Mouse (Mus musculus) ES-CJ7 (cell line): ENCODE results near the gene Kcnn3.

ENCODE experiments used
- DNase-seq: peaks from one replicate; pipeline ENCODE4 v3.0.0; 2011; ENCODE audit warnings: low read depth, low spot score

Gene Kcnn3

DNA sequence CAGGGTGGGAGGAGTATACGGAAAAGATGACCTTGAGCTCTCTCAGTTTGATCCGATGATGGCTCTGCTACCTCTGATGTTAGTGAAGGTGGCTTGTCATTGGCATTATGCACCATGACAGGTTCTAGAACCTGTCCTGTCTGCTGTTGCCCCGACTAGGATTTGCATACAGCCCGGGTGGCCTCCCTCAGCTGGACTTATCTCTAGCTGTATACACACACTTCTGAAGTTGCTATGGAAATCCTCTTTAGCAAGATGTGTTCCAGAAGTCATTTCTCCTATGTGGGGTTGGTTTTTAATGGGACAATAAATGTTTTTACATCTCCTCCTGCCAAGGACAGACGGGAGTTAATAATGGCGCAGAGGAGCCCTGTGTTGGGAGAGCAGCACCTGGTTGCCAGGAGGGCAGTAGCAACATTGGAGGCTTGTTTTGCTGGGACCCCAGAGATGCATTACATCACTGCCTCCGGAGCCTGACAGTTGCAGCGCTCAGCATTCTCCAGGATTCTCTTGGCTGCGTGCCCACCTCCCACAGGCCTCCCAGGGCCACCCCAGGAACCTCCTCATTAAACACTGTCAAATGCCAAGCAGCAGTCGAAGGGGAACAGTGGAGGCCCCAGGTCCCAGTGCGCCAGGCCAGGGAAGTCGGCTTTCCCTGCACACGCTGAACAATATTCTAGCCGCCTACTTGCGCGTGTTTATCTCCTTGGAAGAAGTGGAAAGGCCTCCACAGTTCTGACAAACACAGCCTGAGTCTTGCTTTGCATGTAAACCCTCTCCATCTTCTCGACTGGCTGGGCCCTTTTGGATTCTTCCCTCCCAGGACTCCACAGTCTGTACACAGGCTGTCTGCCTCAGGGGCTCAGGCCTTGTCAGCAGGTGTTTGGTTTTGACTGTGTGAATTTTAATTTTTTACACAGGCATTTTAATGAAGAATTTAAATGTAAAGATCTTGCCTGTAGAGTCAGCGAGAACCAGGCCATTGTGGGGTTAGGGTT, 93.9 kb downstream of the Kcnn3 start:
- DNase-seq, result no peak

DNA sequence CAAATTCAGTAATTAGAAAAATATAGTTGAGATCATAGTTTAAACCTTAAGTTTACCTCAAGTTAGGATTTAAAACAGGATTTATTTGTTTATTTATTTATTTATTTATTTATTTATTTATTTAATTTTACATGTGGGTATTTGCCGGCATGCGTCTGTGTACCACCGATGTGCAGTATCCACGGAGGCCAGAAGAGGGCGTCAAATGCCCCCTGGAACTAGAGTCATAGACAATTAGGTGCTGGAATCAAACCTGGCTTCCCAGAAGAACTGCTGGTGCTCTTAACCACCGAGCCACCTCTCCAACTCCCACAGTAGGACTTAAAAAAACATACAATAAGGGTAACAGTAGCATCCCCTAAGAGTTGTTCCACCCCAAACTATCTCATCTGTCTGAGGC, 96.9 kb downstream of the Kcnn3 start:
- DNase-seq, result peak; percentile 63

DNA sequence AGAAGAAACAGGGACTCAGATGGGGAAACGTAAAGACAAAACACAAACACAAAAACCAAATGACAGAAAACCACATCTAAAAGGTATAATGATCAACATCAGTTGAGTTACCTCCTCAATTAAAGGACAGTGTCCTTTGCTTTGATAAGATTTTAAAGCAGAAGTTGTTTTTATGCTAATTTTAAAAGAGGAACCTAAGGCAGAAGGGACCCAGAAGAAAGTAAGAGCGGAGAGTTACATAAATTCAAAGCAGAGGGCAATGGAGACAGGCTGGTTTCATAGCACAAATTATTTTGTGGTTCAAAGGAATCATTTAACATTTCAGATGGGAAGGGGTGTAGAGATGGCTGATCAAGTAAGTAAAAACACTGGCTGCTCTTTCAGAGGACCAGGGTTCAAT, 97.4 kb downstream of the Kcnn3 start:
- no peak for DNase-seq

DNA sequence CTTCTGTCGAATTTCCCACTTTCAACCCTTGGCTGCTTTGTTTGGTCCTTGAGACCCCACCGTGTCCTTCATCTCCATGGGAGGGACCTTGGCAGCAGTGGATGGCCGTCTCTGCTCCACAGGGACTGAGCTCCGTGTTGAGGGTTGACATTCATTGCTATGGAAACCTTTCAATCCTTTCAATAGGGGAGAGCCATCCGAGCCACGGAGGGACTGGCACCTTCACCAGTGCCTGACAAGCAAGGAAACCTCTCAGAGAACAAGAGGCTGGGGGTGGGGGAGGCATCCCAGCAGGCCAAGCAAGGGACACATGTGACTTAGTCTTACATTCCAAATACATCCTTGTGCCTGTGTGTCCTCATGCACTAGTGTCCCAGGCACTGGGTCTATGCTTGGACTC, 102.9 kb downstream of the Kcnn3 start:
- DNase-seq, result no peak

DNA sequence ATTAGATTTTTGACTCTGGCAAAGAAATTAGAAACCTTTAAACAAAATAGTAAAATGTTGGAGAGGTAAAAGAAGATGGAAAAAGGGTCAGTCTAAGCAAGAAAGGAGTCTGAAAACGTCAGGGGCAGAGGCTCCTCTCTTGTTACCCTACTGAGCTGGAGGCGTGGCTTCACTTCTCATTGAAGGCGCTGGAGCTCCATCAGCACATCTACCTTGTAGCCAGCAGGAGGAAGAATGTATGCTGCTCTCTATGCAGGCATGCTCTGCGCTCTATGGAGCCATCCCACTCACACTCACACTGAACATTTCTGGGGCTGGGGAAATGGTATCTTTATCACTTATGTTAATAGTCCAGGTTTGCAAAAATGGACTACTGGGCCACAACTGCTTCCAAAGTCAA, 103.6 kb downstream of the Kcnn3 start:
- peak; percentile 68 for DNase-seq

DNA sequence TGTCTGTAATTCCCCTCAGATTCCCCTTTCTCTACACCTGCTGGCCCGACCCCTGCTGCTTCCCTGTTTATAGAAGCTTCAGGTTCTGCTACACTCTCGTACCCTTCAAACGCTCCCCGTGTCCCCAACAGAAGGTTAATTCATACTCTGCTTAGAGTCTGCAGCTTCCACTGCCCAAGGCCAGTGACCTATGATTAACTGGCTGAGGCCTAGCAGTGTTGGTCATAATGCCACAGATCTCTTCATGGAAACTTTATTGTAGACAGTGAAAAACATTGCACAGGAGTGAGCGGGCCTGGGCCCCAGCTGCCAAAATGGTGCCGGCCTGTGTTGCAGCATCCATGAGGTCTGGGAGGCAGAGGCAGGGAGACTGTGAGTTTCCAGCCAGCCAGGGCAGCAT, 104.0 kb downstream of the Kcnn3 start:
- DNase-seq, result no peak

DNA sequence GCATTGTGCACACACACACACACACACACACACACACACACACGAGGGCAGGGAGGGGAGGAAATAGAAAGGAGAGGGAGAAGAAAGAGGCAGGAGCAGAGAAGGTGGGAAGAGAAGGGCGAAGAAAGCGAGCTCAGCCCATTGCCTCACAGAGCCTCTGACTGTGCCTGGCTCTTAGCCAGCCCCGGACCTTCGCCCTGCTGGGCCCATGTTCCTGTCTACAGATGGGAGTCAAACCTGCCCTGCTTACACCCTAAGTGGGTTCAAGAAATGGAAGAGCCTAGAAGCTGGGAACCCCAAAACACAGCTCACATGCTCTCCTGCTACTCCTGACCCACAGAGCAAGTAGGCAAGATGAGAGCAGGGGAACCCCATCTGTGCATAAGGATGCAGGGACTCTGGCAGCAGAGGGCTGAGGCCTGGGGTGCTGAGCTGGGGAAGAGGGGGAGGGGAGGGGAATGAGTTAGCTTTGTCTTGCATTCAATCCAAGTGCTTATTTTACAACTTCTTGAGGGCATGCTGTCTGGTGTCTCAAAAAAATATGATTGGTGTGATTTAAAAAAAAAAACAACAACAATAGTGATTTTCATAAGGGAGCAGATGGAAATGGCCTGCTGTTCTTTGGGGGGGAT, 105.0 kb downstream of the Kcnn3 start:
- DNase-seq, result no peak

DNA sequence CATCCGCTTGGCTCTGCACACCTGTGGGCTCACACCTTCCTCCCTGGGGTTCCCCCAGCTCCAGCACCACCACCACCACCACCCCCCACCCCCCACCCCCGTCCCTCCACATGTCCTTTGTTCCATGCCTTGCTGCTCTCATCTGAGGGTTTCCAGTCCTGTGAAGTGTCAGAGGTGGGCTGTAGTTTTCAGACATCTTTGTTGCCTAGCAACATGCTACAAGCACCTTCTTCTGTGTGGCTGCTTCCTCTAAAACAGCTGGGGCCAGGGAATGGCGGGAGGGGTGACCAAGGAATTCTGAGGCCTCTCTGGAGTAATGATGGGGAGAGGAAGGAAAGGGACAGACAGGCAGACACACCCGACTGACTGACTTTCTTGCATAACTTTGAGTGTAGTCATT, 106.6 kb downstream of the Kcnn3 start:
- no peak for DNase-seq

DNA sequence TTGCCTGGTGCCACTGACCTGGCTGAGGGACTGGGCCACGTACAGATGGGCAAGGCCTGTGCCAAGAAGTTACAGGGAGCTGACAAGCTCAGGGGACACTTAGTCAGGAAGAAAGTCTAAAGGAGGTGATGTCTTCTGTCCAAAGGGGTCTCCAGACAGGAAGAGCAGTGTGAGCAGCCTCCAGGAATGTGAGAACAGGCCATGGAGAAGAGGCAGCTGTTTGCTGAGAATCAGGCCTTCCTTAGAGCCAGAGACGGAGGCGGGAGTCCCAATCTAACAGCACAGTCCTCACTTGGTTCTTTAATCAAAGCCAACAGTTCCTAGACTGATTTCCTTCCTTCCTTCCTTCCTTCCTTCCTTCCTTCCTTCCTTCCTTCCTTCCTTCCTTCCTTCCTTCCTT, 109.8 kb downstream of the Kcnn3 start:
- no peak for DNase-seq

DNA sequence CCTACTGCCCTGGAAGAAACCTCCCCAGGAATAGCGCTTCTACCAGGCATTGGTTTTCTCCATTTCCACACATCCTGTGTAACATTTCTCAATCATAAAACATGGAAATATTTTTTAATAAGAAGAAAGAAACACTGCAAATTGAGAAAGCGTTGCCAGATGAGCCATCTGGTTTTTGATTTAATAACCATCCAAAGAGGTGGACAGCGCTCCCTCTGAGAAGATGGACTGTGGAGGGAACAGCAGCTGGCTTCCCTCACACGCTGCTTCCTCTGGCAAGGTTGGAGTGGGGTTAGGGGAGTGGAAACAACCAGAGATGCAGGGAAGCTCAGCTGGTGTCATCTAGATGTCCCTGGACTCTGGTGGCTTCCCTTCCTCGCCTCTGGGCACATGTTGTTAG, 111.8 kb downstream of the Kcnn3 start:
- DNase-seq, result no peak

DNA sequence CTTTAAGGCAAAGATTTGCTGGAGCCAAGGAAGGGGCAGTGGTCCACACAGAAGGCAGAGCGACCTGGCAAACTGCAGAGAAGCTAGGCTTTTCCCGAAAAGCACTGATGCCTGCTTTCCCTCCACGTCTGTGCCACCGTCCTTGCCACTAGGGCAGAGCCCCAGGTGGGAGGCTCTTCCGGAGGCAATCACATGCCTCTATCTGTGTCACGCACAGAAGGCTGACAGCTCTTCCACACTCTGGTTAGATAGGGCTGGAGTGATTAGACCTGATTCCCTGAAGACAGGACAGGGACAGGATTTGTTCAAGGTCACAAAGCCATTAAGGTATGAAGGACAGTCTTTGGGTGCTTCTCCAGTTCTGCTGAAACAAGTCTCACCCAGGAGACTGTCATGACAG, 113.6 kb downstream of the Kcnn3 start:
- no peak for DNase-seq

DNA sequence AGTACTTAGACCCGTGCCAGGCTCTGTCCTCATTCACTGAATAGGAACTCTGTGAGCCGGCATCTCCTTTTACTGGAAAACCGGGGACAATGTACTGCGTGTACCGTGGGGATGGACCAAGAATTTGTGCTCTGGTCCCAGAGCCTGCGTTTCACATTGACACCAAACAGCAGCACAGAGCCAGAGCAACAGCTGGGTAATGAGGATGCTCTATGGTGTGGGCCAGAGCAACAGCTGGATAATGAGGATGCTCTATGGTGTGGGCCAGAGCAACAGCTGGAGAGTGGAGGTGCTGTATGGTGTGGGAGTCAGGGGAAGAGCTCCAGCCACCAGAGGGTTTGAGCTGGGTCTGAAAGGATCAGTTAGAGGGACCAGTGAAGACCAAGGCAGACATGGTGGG, 114.0 kb downstream of the Kcnn3 start:
- DNase-seq, result no peak

DNA sequence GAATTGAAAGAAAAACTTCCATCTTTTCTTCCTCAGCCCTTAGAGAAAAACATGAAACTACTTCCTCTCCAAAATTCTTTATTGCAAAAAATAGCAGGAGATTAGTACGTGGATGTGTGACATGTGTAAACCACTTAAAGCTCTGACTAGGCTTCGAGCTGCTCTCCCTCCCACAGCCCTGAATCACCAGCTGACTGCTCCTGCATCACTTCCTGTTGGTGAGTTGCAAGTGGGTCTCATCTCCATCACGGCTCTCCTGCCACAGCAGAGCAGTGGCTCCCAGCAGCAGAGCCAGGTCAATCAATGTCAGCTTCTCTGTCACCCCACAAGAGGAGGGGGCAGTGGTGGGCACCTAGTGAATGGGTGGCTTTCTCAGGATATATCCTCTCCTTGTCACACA, 120.8 kb downstream of the Kcnn3 start:
- no peak for DNase-seq

DNA sequence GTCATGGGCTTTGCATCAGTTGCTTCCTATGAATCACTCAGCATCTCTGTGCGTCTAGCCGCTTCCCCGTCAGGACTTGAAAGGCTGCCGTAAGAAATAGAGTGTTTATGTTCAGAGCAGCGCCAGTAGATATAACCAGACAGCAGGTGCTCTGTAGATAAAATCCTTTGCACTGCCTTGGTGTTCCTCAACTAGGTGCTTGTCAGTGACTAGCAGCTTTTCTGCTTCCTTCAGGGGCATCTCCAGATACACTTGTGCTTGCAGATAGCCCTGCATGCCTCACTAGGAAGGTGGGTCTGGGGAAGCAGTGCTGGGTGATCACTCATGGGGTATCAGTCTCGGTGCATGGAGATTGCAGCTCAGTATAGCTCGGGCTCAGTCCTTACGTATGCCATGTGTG, 123.4 kb downstream of the Kcnn3 start:
- no peak for DNase-seq

DNA sequence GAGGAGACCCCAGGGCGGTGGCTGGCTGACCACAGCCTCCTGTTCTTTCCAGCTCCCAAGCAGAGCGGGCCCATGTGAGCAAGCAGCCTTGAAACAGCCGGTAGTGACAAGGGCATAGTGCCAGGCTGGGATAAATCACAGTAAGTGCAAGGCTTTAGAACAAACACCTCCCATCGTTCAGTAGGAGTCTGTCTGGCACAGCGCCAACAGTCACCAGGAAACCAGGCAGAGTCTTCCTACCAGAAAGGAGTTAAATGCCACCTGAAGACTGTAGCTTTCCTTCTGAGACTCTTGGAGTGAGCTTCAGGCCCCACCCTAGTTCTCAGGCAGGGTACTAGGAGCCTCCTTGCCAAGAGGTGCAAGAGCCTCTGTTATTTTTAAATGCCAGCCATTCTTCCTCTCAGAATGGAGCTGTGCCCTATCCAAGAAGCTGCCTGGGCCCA, 126.9 kb downstream of the Kcnn3 start:
- peak; percentile 26 for DNase-seq

DNA sequence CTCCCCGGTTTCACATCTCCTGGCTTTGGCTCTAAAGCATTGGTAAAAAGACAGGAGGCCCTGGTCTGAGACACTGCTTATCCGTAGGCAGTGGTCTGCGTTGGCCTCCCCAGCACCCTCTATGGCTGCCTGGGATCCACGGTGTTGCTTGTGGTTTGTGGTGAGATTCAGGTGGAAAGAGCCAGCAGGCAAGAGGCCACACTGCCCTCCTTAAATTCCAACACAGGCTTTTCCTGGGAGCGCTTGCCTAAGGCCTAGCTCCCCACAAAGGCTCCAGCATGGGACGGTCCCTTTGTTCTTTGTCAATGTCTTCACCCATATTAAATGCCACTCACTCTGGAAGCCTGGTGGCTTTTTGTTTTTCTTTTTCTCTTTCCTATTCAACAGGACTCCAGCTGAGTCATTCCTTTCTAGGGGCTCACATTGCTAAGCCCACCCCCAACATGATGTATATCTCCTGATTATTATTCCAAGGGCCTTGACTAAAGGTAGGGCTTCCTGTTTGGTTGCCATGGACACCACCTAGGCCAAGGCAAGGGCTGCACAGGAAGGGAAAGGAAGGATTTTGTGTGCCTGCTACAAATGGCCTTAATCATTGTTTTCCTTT, 127.4 kb downstream of the Kcnn3 start:
- peak; percentile 71 for DNase-seq

DNA sequence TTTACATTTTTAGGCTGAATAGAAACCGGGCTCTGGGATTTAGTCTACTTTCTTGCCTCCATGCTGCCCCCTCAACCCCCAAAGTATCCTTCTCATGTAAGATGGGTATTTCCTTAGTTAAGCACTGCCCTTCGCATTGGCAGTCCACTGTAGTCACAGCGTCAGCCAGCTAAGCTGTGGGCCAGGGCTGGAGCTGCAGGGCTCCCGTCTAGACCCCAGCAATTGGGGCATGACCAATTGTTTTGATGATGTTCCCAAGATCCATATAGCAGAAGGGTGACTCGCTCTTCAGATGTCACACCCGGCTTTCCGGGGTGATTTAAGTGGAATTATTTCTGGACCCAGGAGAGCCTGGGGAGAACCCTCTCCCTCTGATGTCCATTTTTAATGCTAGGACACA, 129.9 kb downstream of the Kcnn3 start:
- no peak for DNase-seq

DNA sequence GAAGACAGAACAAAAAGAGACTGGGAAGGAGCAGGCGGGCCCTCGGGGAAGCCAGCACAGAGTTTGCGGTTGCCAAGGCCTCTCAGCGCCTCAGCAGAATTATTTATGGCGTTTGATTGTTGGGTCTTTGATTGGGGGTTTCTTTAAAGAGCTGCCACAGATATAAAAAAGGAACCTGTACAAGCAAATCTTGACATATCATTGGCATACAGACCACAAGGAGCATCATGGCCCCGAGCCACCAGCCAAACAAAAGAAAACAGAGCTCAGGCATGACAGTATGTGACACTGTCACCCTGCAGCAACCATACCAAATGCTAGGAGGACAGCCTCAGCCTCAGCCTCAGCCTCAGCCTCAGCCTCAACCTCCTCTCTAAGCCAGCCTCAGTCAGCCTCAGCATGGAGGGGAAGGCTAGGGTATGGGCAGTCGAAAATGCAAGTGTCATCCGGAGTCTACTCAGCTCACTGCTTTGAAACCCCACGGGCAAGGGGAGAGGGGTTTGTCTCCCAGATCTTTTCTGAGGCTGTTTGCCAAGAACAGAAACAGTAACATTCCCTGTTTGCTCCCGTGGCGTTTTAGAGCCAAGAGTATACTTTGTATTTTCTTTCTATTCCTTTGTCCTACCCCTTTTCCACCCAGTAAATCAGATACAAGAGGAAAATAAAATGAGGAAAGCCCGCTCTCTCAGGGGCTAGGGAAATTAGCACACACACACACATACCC, 133.4 kb downstream of the Kcnn3 start:
- DNase-seq, result no peak

DNA sequence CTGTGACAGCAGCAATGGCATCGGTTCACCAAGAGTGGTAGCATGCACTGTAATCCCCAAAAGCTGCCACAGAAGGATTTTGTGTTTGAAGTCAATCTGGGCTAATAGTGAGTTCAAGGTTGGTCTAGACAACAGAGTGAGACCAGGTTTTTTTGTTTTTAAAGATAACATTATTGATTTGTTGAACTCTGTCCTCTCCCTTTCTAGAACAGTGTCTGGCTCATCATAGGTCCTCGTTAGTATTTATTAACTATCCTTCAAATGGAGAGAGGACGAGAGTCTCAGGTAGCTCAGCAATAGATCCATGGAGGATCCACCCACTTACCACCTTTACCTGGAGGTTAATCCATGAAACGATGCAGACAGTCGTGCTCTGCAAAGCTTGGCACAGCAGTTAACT, 137.1 kb downstream of the Kcnn3 start:
- DNase-seq, result no peak

DNA sequence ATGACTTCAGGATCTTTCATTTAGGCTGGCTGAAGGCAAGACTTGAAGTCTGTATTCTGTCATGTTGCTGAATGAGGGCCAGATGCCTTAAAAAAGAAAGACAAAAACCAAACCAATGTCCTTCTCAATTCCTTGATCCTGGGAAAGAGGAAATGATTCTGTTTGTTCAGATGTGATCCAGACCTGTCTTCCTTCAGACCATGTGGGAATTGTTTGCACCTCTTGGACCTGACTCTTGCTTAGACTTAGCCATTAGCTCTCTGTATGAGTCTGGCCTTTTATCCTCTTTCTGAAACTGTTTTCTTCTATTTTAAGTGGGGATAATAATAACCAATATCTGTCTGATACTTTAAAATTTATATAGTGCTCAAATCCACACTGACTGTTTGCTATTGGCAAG, 138.5 kb downstream of the Kcnn3 start:
- no peak for DNase-seq

DNA sequence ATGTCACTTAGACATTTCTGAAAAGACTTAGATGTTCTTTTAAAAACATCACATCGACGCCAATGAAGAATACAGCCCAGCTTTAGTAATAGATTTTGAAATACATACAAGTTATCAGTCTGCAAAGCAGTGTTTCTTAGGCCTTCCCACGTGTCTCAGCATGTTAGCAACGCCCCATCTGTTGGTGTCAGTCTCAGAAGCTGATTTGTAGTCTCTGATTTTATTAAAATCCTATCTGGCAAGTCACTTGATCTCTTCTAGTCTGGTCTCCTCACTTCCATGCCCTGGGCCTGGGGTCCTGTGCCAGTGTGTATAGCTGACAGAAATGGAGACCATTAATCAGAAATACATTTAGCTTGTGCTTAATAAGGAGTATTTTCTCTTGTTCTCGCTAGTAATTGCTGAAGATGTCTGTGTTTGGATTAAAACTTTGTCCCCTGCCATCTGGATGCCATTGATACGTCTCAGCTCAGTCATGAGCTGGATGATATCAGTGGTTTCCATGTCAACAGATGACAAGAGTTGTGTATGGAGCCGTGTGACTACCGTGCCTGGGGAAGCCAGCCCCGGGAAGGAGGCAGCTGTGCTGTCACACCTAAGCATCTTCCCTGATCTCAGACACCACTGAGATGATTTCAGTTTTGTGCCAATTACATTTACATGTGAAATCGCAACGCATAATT, 140.1 kb downstream of the Kcnn3 start:
- no peak for DNase-seq
